Mouse (Mus musculus): Measurements from ENCODE around the gene Sp6. TPM values are rescaled to one million over a fixed set of nuclear protein-coding genes. Genes with fewer than 3 reads are reported as not detected.

Gene Sp6
- 0.59 and 0.62 TPM in 2 replicates for polyA plus RNA-seq (2015; fragmentation: Nextera tagmentation; extraction: Ambion mirVana)

DNA sequence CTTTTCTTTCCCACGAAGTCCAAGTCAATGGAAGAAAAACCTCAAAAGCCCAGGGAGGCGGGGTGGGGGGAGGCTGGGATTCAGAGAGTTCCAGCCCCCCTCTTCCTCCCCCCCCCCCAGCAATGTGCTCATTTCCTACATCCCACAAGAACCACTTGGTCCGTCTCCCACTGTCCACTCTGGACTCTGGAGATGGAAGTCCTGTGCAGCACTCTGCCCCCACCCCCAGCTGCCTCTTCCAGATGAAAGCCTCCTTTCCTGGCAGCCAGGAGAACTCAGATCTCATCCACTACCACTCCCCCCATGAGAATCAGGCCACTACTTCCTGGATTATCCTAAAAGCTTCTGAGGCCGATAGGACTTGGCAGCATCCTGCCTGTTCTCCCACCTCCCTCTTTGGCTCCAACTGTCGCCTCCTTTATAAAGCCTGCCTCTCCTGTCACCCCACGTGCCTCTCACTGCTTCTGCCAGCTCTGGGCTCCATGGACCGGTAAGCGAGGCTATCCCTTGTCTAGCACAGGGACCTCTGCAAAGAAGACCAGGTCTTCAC lies at the start of gene Sp6:
Gene Sp6 (plus strand): TSS at position 274 of the 550 bp plus-strand sequence.
- Histone ChIP-seq H3K4me3 (ENCODE audit: low read length) (no peak within 1 kb of the TSS), H3K4me1 (replicated peaks; ENCODE audit: control insufficient read depth, insufficient read depth, low read length) (peaks cover 8% of the 10 kb centered on the region), H3K27ac (ENCODE audit: low read length) (no peak within 1 kb of the TSS), H3K9ac (ENCODE audit: low read length) (no peak within 1 kb of the TSS), H3K27me3 (ENCODE audit: control insufficient read depth, insufficient read depth, low read depth, low read length) (peaks cover 28% of the 10 kb centered on the region), H3K36me3 (ENCODE audit: control insufficient read depth, insufficient read depth, low read length) (no peaks in the 10 kb centered on the region), H3K4me2 (ENCODE audit: low read depth, low read length) (no peak within 1 kb of the TSS), H3K9me3 (ENCODE audit: control insufficient read depth, low read length) (no peaks in the 10 kb centered on the region)
- WGBS, result 27% methylated on average over 8 of the region's 8 CpGs
- peak; percentile 17; the same call in 1 of the 2 replicates for ATAC-seq (ENCODE audit: low read depth)

DNA sequence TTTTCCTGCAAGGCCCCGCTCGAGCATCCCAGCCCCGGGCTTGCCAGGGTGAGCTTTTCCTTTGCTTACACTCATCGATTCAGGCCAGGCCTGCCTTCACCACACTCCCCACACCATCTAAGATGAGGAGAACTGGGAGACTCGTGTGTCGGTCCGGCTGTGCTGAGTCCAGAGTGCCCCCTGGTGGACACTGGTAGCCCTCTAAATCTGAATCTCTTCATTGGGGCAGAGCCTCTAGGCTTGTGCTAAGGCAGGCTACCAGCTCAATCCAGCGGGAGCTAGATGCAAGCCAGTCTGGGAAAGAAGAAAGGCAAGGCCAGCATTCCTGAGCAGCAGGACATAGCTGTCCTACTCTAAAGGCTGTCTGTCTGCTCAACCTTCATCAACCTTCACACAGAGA lies 49.6 kb upstream of the Sp6 start:
- H3K9me3 ChIP-seq (ENCODE audit: control insufficient read depth, low read length), result no peaks in the 10 kb centered on the region
- no peak overlapping the region for H3K27ac ChIP-seq (ENCODE audit: low read length)
- no peaks in the 10 kb centered on the region for H3K27me3 ChIP-seq (ENCODE audit: control insufficient read depth, insufficient read depth, low read depth, low read length)
- 14% methylated on average over 8 of the region's 8 CpGs for WGBS
- ATAC-seq (ENCODE audit: low read depth), result peak; percentile 78
- no peak overlapping the region for H3K4me2 ChIP-seq (ENCODE audit: low read depth, low read length)
- peaks cover 16% of the 10 kb centered on the region for H3K36me3 ChIP-seq (ENCODE audit: control insufficient read depth, insufficient read depth, low read length)
- H3K4me3 ChIP-seq (ENCODE audit: low read length), result no peak overlapping the region
- peaks cover 15% of the 10 kb centered on the region for H3K4me1 ChIP-seq (replicated peaks; ENCODE audit: control insufficient read depth, insufficient read depth, low read length)
- no peak overlapping the region for H3K9ac ChIP-seq (ENCODE audit: low read length)

DNA sequence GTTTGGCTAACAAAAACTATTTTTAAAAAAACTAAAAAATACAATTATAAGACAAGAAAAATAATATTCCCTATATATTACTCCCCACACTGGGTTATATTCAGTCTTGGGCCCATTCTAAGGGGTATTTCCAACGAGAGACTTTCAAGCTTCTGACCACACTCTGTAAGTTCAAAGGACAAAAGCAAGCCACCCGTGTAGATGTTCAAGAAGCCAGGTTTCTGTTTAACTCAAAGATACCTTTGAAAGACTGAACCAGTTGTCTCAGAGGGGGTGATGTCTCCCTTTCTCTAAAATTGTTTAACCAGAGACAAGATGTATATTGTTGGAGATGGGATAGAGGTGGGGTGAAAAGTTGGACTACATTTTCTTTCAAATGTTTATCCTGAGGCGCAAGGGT lies 47.0 kb upstream of the Sp6 start:
- Histone ChIP-seq H3K27ac (ENCODE audit: low read length) (no peak overlapping the region), H3K4me3 (ENCODE audit: low read length) (no peak overlapping the region), H3K4me2 (ENCODE audit: low read depth, low read length) (no peak overlapping the region), H3K9ac (ENCODE audit: low read length) (no peak overlapping the region), H3K36me3 (ENCODE audit: control insufficient read depth, insufficient read depth, low read length) (peaks cover 4% of the 10 kb centered on the region), H3K4me1 (replicated peaks; ENCODE audit: control insufficient read depth, insufficient read depth, low read length) (peaks cover 37% of the 10 kb centered on the region), H3K9me3 (ENCODE audit: control insufficient read depth, low read length) (no peaks in the 10 kb centered on the region), H3K27me3 (ENCODE audit: control insufficient read depth, insufficient read depth, low read depth, low read length) (no peaks in the 10 kb centered on the region)
- ATAC-seq (ENCODE audit: low read depth), result no peak
- 81% methylated on average over 3 of the region's 3 CpGs for WGBS

DNA sequence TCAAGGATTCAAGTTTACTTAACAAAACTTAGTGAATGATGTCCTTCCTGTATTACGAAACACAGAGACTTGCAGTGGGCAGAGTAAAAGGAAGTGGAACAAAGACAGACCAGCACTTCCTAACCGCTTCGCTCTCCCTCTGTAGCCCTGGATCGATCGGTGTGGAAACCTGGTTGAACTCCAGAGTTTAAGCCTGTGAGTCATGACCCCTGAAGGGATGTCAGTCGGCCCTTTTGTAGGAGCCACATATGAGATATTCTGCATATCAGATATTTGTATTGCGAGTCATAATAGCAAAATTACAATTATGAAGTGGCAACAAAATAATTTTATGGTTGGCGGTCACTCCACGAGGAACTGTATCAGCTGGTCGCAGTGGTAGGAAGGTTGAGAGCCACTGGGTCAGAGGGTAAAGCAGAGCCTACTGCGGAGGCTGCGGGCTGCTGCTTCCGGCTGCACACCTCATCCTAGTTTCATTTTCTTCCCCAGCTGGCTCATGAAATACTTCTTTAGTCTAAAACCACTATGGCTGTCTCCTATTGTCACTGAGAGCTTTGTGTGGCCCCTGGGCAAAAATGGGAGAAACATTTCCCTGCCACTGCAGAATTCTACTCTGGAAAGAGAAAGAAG lies 46.2 kb upstream of the Sp6 start:
- H3K4me3 ChIP-seq (ENCODE audit: low read length), result no peak overlapping the region
- H3K36me3 ChIP-seq (ENCODE audit: control insufficient read depth, insufficient read depth, low read length), result no peaks in the 10 kb centered on the region
- peak overlapping the region; percentile 13; the same call in 1 of the 2 replicates for H3K27ac ChIP-seq (ENCODE audit: low read length)
- H3K27me3 ChIP-seq (ENCODE audit: control insufficient read depth, insufficient read depth, low read depth, low read length), result no peaks in the 10 kb centered on the region
- H3K9me3 ChIP-seq (ENCODE audit: control insufficient read depth, low read length), result no peaks in the 10 kb centered on the region
- peak overlapping the region; percentile 35 for H3K4me2 ChIP-seq (ENCODE audit: low read depth, low read length)
- WGBS, result 70% methylated on average over 13 of the region's 13 CpGs
- peaks cover 40% of the 10 kb centered on the region for H3K4me1 ChIP-seq (replicated peaks; ENCODE audit: control insufficient read depth, insufficient read depth, low read length)
- no peak for ATAC-seq (ENCODE audit: low read depth)
- peak overlapping the region; percentile 24; the same call in 1 of the 2 replicates for H3K9ac ChIP-seq (ENCODE audit: low read length)

- H3K4me3 ChIP-seq (ENCODE audit: low read length), result no peak overlapping the region
Measured at GRCm38 (mm10) chr11:96967544-96968269, 45.5 kb upstream of the Sp6 start.

GRCm38 (mm10) chr11:96968476-96968875 lies 44.7 kb upstream of the Sp6 start:
- Histone ChIP-seq H3K36me3 (ENCODE audit: control insufficient read depth, insufficient read depth, low read length) (no peaks in the 10 kb centered on the region), H3K27ac (ENCODE audit: low read length) (peak overlapping the region; percentile 92), H3K9ac (ENCODE audit: low read length) (peak overlapping the region; percentile 21; the same call in 1 of the 2 replicates), H3K27me3 (ENCODE audit: control insufficient read depth, insufficient read depth, low read depth, low read length) (no peaks in the 10 kb centered on the region), H3K4me1 (replicated peaks; ENCODE audit: control insufficient read depth, insufficient read depth, low read length) (peaks cover 41% of the 10 kb centered on the region), H3K4me2 (ENCODE audit: low read depth, low read length) (no peak overlapping the region), H3K9me3 (ENCODE audit: control insufficient read depth, low read length) (no peaks in the 10 kb centered on the region), H3K4me3 (ENCODE audit: low read length) (no peak overlapping the region)
- ATAC-seq (ENCODE audit: low read depth), result no peak
- 43% methylated on average over 6 of the region's 6 CpGs for WGBS

More at GRCm38 (mm10) chr11:96967544-96968269, 45.5 kb upstream of the Sp6 start:
- Histone ChIP-seq H3K9ac (ENCODE audit: low read length) (peak overlapping the region; percentile 24), H3K4me1 (replicated peaks; ENCODE audit: control insufficient read depth, insufficient read depth, low read length) (peaks cover 41% of the 10 kb centered on the region), H3K9me3 (ENCODE audit: control insufficient read depth, low read length) (no peaks in the 10 kb centered on the region), H3K4me2 (ENCODE audit: low read depth, low read length) (peak overlapping the region; percentile 35), H3K27ac (ENCODE audit: low read length) (peak overlapping the region; percentile 13), H3K27me3 (ENCODE audit: control insufficient read depth, insufficient read depth, low read depth, low read length) (no peaks in the 10 kb centered on the region), H3K36me3 (ENCODE audit: control insufficient read depth, insufficient read depth, low read length) (no peaks in the 10 kb centered on the region)
- no peak for ATAC-seq (ENCODE audit: low read depth)
- WGBS, result 51% methylated on average over 11 of the region's 11 CpGs

- Histone ChIP-seq H3K4me2 (ENCODE audit: low read depth, low read length) (0 out of 2 replicates have a peak overlapping the region, but pooled peaks have one; percentile 1), H3K27me3 (ENCODE audit: control insufficient read depth, insufficient read depth, low read depth, low read length) (no peaks in the 10 kb centered on the region), H3K9me3 (ENCODE audit: control insufficient read depth, low read length) (no peaks in the 10 kb centered on the region), H3K4me1 (replicated peaks; ENCODE audit: control insufficient read depth, insufficient read depth, low read length) (peaks cover 38% of the 10 kb centered on the region), H3K27ac (ENCODE audit: low read length) (peak overlapping the region; percentile 92), H3K4me3 (ENCODE audit: low read length) (no peak overlapping the region), H3K36me3 (ENCODE audit: control insufficient read depth, insufficient read depth, low read length) (no peaks in the 10 kb centered on the region), H3K9ac (ENCODE audit: low read length) (peak overlapping the region; percentile 16)
- ATAC-seq (ENCODE audit: low read depth), result peak; percentile 23; the same call in 1 of the 2 replicates
- WGBS, result 63% methylated on average over 5 of the region's 5 CpGs
Measured at GRCm38 (mm10) chr11:96969280-96969722, 43.9 kb upstream of the Sp6 start.

GRCm38 (mm10) chr11:96969746-96970145 lies 43.4 kb upstream of the Sp6 start:
- H3K27me3 ChIP-seq (ENCODE audit: control insufficient read depth, insufficient read depth, low read depth, low read length), result no peaks in the 10 kb centered on the region
- no peaks in the 10 kb centered on the region for H3K36me3 ChIP-seq (ENCODE audit: control insufficient read depth, insufficient read depth, low read length)
- WGBS, result 14% methylated on average over 1 of the region's 1 CpGs
- H3K4me2 ChIP-seq (ENCODE audit: low read depth, low read length), result 0 out of 2 replicates have a peak overlapping the region, but pooled peaks have one; percentile 1
- peak; percentile 76 for ATAC-seq (ENCODE audit: low read depth)
- H3K4me1 ChIP-seq (replicated peaks; ENCODE audit: control insufficient read depth, insufficient read depth, low read length), result peaks cover 38% of the 10 kb centered on the region
- H3K27ac ChIP-seq (ENCODE audit: low read length), result peak overlapping the region; percentile 92
- H3K9ac ChIP-seq (ENCODE audit: low read length), result peak overlapping the region; percentile 16
- H3K4me3 ChIP-seq (ENCODE audit: low read length), result no peak overlapping the region
- no peaks in the 10 kb centered on the region for H3K9me3 ChIP-seq (ENCODE audit: control insufficient read depth, low read length)

- Histone ChIP-seq H3K27ac (ENCODE audit: low read length) (peak overlapping the region; percentile 92), H3K4me1 (replicated peaks; ENCODE audit: control insufficient read depth, insufficient read depth, low read length) (peaks cover 38% of the 10 kb centered on the region), H3K9me3 (ENCODE audit: control insufficient read depth, low read length) (no peaks in the 10 kb centered on the region), H3K9ac (ENCODE audit: low read length) (peak overlapping the region; percentile 16), H3K36me3 (ENCODE audit: control insufficient read depth, insufficient read depth, low read length) (no peaks in the 10 kb centered on the region), H3K4me2 (ENCODE audit: low read depth, low read length) (no peak overlapping the region), H3K4me3 (ENCODE audit: low read length) (no peak overlapping the region), H3K27me3 (ENCODE audit: control insufficient read depth, insufficient read depth, low read depth, low read length) (no peaks in the 10 kb centered on the region)
- 0 out of 2 replicates have a peak, but pooled peaks have one; percentile 3 for ATAC-seq (ENCODE audit: low read depth)
- 34% methylated on average over 3 of the region's 3 CpGs for WGBS
Measured at GRCm38 (mm10) chr11:96970341-96970740, 42.9 kb upstream of the Sp6 start.

All from lung, embryonic 16.5 days (tissue).